Mouse (Mus musculus): ENCODE measurements at regions not wholly inside any gene's neighbourhood (a gene's known extent, or its start where the extent isn't known, plus 50 kb on each side); places are given as distances from the start of the nearest gene placed in this dataset.
A peak's percentile ranks its signal among the peaks of the same experiment; 100 is the strongest.
"Not testable (repeated sequence)": the region's sequence is repeated elsewhere in the genome, so short reads cannot be mapped to it uniquely, and the experiment has no call there.

GRCm38 (mm10) chr11:12913401-12913800 is 448.6 kb upstream of the Cobl start:
- ATAC-seq (ENCODE audit: insufficient number of reproducible peaks, low FRiP score, low TSS enrichment): not testable (repeated sequence)

DNA sequence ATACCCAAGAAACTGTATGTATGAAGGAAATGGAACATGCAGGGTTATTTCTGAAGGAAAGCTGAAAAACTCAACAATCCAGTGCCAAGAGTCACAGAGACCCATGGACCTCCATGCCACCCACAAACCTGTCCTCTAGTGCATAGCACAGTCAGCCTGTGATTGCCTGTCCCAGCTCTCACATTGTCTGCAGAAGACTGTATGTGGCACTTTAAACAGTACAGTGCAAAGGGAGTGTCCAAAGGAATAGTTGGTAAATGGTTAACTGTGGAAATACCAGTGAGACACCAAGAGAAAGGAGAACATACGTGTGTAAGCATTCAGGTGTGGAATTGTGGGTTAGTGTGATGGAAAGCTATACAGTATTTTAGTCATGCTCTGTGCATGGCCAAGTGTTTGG is 409.0 kb upstream of the Cobl start:
- no peak for ATAC-seq (ENCODE audit: insufficient number of reproducible peaks, low FRiP score, low TSS enrichment)

- ATAC-seq (ENCODE audit: insufficient number of reproducible peaks, low FRiP score, low TSS enrichment): no peak
Measured at GRCm38 (mm10) chr11:12872802-12873201, 408.0 kb upstream of the Cobl start.

DNA sequence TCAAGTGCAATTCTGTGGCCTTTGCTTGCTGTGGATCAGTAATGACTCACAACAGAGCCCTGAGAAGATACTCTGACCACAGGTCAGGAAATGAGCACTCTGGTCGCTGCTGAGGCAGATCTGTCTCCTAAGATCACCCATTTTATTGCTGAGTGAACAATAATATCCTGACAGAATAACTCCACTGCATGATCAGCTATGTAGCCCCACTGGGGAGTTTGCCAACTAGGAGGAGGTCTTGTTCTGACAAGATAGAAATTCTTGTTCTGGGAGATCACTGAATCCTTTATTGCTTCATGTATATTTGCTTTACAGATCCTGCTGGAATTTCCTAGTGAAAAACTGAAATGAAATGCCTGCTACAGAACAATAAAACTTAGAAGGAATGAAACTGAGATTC is 407.6 kb upstream of the Cobl start:
- ATAC-seq (ENCODE audit: insufficient number of reproducible peaks, low FRiP score, low TSS enrichment): no peak

GRCm38 (mm10) chr11:12867541-12867940 is 402.8 kb upstream of the Cobl start:
- ATAC-seq (ENCODE audit: insufficient number of reproducible peaks, low FRiP score, low TSS enrichment): no peak

DNA sequence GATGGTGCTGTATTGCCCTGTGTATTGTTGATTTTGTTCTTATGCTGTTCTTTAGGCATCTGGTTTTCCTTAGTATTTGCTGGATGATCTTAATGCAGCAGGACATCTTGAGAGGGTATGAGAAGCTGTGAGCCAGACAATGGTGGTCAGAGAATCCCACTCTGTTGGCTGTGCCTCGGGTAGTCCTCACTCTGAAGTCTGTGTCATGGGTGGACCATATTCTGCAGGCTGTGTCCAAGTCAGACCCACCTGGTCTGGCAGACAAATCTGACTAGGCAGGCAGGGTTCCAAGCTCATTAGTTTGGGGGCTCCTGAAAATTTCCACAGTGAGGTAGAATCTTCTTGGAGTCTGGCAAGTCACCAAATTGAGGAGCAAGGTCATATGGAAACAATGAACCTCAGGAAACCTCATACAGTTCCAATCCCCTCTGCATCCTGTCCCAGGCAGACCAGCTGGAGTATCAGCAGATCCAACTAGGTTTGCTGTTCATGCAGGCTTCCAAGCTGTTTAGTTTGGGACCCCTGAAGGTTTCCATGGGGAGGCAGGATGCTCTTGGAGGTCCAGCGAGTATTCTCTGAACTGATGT is 400.4 kb upstream of the Cobl start:
- no peak for ATAC-seq (ENCODE audit: insufficient number of reproducible peaks, low FRiP score, low TSS enrichment)

GRCm38 (mm10) chr11:12859344-12859930 is 394.7 kb upstream of the Cobl start:
- ATAC-seq (ENCODE audit: insufficient number of reproducible peaks, low FRiP score, low TSS enrichment): no peak; the same call in 1 of the 2 replicates

GRCm38 (mm10) chr11:12858274-12858884 is 393.6 kb upstream of the Cobl start:
- ATAC-seq (ENCODE audit: insufficient number of reproducible peaks, low FRiP score, low TSS enrichment): 0 out of 2 replicates have a peak, but pooled peaks have one; percentile 15

DNA sequence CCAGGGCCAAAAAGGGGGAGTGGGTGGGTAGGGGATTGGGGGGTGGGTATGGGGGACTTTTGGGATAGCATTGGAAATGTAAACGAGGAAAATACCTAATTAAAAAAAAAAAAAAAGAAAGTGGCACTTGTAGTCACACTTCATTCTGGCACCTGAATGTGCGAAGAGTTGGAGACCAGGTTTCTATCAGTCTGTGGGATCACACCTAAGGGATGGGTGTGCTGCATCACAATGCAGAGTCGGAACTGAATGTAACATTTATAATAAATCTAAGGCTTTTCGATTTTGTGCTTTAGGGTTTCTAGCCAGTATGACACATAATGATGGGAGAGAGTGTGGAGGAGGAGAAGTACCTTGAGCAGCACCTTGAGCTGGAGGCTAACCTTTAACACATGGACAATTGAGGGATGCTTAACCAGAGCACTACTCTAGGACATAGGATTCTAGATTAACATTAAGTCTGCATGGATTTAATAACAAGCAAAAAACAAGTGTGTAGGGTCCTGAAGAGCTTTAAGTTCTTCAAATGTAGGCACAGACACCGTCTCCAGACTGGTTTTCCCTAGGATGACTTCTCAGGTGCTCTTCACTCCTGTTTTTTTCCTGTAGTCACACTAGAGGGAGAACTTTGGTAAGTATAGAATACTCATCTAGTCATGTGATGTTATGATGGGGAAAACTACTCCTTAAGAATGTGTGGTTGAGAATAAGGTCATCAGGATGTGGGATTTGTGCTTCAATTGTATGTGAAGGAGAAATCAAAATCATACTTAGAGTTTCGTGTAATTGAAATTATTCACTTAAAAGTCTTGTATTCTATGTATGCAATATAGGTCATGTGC is 392.8 kb upstream of the Cobl start:
- ATAC-seq (ENCODE audit: insufficient number of reproducible peaks, low FRiP score, low TSS enrichment): no peak

DNA sequence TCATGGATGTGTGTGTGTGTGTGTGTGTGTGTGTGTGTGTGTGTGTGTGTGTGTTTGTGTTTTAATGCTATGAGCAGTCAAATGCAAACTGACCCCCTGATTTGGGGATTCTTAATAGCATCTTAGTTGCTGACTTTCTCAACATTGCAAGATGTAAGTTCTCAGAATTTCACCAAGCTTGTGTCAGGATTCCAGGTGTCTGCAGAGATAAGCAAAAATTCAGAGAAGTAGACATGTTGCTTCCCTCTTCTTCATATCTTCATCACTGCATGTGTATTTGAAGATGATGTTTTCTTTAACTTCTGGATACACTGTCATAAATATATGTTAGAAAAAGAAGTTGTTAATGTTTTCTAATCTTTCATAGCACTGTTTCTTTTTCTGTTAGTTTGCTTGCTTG is 383.0 kb upstream of the Cobl start:
- no peak for ATAC-seq (ENCODE audit: insufficient number of reproducible peaks, low FRiP score, low TSS enrichment)

GRCm38 (mm10) chr11:12843631-12844423 is 379.1 kb upstream of the Cobl start:
- ATAC-seq (ENCODE audit: insufficient number of reproducible peaks, low FRiP score, low TSS enrichment): no peak

GRCm38 (mm10) chr11:12841393-12841792 is 376.6 kb upstream of the Cobl start:
- no peak for ATAC-seq (ENCODE audit: insufficient number of reproducible peaks, low FRiP score, low TSS enrichment)

GRCm38 (mm10) chr11:12837920-12838319 is 373.2 kb upstream of the Cobl start:
- ATAC-seq (ENCODE audit: insufficient number of reproducible peaks, low FRiP score, low TSS enrichment): no peak

GRCm38 (mm10) chr11:12837387-12837786 is 372.6 kb upstream of the Cobl start:
- no peak for ATAC-seq (ENCODE audit: insufficient number of reproducible peaks, low FRiP score, low TSS enrichment)

DNA sequence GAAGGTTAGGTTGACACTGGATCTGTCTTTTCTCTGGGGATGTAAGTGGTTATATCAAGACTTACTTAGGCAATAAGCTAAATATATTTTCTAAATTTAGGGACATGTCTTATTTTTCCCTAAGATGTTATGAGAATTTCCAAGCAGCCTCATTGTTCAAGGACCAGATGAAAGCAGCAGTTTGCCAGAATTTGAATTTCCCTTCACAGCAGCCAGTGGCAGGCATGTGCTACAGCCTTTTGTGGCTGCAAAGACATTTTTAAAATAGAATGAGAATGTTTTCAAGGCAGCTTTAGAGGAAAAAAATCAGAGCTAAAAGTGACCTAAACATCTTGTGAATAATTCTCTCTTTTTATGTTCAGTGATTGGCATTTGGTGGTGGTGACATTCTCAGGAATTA is 371.6 kb upstream of the Cobl start:
- no peak for ATAC-seq (ENCODE audit: insufficient number of reproducible peaks, low FRiP score, low TSS enrichment)

DNA sequence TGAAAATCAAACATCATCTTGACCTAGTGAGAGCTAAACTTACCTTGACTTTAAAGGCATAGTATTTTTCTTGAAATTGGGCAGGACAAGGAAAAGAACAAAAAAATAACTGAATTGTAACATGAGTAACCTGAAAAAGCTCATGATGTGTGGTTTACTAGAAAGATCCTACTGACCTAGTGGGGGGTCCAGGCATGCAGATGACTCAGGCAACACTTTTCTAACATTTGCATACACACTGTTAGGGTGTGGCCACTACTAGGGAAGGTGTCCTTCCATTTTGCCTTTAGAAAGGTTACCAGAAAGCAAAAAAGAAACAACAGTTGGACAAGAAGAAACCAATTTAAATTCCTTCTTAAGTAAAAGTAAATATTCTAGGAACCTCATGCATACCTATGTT is 347.3 kb upstream of the Cobl start:
- ATAC-seq (ENCODE audit: insufficient number of reproducible peaks, low FRiP score, low TSS enrichment): no peak

DNA sequence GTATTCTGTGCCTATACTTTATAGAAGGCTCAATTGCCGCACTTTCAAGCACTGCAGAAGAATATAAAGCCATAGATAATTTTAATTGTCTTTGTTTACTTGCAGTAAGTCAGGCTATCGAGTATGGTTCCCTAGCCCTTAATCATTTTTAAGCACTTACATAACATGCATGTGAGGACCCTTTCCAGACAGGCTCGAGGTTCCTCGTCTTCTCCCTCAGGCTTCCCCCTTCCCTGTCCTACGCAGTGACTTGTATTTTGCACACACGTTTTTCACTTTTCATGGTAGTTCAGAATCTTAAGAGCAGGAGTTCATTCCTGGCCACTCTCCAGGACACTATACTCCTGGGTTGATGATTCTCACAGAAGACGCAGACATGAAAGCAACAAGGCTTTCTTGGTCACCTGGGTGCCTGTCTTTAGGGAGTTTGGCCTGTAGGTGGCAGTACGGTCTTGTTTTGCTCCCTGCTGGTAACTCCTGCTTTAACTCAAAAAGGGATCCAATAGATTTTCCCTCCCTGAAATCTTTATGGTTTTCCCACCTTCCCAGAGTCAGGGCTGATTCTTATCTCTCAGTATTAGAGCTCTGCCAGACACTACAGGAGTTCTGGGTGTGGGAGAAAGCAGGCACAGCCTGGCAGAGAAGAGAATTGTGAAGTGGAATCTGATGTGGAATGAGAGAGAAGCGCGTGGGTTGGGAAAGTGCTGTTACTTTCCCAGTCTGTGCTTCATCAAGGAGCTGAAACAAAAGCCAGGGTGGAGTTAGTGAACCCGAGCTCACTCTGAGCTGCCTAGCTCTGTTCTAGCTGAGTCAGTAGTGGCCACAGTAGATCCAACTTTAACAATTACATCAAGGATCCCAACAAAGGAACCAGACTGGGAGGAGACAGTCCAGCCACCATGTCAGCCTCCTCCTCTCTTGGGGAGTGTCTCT is 346.5 kb upstream of the Cobl start:
- no peak for ATAC-seq (ENCODE audit: insufficient number of reproducible peaks, low FRiP score, low TSS enrichment)

Data from cerebellum, adult (tissue).